Mouse (Mus musculus): Measurements from ENCODE around the gene Fyn.

Gene Fyn

DNA sequence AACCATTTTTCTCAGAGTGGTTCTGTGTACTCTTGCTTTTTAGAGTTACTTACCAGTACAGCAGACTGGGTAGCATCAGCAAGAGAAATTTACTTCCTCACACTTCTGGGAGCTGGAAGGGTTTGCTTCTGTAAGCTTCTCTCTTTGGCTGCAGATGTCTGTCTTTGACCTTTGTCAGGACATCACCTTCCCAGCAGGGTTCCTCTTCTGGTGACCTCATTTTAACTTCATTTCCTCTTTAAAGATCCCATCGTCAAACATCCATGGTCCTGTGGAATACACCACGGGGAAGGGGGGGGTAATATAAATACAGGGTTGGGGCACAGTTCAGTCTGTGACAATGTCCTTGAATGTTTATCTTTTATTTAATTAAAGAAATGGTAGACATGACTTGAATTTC is 74.5 kb downstream of the Fyn start:
- no peak for DNase-seq (ENCODE audit: low spot score in 2 of 2)

DNA sequence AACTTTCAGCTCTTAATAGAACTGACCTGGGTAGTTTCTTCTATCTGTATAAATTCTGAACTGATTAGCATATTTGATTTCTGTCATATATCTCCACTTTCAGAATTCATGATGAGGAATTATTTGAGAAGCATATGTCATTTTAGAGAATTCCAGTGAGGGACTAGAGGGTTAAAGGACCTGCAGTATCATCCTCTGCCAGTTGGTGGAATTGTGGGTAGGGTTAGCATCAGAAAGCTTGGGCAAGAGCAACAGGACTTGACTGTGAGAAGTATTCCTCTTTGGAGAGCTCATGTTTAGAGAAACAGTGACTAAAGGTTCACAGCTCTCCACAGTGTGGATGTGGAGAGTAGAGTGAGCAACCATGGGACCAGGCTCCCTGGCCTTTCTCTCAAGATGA is 75.3 kb downstream of the Fyn start:
- no peak for DNase-seq (ENCODE audit: low spot score in 2 of 2)

DNA sequence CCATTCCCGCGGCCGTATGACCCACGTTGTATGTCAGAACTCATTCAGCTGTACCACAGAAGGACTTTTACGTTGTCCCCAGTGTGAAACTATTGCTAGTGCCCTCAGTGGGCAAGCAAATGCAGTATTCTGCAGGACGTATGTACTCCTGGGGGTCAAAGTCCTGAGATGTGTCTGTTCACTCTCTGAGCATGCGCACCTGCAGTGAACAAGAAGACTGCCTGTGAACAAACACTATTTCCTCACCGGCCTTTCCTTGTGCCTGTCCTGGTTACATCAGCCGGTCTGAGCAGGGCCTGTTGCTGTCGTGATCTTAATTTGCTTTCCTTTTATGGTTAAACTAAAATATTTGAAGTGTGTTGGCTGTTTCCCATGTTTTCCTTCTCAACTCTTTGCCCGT is 77.2 kb downstream of the Fyn start:
- DNase-seq (ENCODE audit: low spot score in 2 of 2): no peak

DNA sequence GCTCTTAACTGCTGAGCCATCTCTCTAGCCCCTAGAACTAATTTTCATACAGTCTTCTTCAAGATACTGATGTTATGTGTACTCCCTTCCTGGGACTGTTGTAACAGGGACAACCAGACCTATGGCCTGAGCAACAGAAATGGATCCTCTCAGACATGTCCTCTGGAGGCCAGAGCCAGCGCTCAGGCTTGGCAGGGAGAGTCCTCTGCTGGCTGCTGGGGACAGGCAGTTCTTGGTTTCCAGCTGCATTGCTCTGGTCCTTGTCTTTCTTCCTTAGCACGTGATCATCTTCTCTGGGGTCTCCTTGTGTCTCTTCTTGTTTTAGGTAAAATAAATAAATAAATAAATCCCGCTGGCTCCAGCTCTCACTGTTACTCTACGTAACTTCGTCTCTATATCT is 78.1 kb downstream of the Fyn start:
- no peak for DNase-seq (ENCODE audit: low spot score in 2 of 2)

DNA sequence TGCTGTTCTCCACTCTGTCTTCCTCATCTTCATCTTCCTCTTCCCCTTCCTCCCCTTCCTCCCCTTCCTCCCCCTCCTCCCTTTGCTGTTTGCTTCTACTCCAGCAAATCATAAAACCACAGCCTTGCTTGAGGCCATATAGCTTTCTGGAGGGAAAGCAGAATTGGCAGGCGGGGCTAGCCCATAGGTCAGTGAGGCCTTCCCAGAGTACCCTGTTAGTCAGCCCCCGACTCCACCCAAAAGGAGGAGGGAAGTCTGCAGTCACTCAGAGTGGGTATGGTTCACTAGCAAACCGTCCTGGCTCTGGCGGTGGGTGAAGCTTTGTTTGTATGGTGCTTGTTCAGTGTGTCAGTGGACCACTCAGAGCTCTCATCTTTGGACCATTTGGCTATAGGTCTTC is 80.5 kb downstream of the Fyn start:
- DNase-seq (ENCODE audit: low spot score in 2 of 2): no peak

DNA sequence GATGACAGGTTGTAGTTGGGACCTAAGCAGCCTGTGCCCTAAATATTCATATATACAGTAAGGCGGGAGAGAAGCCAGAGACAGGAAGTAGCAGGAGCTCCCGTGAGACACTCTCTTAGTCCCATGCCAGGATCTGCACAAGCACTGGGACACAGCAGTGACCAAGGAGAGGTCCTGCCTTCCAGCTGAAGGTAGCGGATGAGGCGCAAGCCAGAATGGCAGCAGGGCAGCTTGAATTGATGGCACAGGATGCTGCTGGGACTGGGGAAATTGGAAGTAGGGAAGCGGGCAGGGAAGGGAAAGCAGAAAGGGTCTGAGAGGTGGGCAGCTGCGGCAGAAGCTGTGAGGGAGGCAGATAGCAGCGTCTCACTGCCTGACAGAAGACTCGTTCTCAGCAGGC is 81.7 kb downstream of the Fyn start:
- no peak for DNase-seq (ENCODE audit: low spot score in 2 of 2)

DNA sequence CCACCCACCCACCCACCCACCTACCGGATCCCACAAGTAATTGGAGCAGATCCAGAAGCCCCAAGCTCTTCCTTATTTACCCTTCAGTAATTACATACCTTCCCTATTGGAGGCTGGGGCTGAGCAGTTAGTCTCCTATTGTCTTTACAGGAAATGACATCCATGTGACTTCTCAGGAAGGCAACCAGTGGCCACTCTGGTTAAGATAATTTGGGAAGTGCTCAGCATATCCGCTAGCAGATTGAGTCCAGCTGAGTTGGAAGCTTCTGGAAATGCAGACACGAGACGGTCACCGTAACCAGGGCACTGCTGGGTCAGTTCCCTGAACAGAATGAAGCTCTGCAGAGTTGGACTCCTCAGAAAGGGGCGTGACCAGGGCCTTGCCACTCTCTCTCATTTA is 82.4 kb downstream of the Fyn start:
- peak; percentile 68 to 87 for DNase-seq (ENCODE audit: low spot score in 2 of 2)

DNA sequence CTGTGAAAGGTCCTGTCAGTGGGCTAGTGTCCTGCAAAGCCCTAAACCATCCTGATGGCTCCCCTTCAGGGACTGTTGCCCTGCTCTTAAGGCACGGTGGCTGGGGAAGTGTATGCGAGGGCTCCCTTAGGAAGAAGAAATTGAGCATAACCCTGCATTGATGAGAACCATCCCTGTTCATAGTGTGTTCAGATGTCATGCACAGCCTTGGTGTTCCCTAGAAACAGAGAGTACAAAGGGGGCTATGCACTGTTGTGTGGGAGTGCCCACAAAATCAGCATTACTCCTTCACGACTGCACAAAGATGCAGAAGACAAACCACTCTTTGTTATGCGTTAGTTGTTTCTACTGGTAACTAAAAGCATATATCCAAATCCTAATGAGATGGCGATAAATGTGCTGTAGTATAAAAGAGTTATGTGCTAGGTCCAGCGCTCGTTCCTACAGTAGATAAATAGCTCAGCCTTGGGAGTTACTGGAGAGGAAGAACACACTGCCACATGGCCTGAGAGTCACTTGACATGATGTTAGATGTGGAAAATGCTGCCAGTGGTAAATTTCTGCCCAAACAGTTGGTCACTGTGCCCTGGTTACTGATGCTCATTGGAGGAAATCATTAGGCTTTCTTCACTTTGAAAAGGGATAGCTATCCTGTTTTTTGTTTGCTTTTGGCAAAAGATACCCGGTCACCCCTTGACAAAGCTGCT is 83.4 kb downstream of the Fyn start:
- no peak for DNase-seq (ENCODE audit: low spot score in 2 of 2)

DNA sequence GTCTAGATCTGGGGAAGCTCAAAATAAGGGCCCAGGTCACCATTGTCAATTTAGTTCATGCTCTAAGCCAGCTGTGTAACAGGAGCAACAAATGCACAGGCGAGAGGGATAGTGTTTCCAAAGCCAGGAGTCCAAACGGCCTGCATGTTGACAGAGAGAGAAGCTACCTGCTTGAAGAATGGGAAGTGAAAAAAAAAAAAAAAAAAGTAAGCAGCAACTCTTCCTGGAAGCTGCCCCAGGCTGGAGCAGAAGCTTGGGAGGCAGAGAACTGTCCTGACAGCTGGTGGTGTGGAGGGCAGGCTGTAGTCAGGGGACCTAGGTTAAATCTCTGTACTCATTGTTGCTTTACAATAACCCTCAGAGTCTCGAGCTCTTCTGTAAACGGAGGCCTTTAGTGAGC is 86.7 kb downstream of the Fyn start:
- no peak for DNase-seq (ENCODE audit: low spot score in 2 of 2)

DNA sequence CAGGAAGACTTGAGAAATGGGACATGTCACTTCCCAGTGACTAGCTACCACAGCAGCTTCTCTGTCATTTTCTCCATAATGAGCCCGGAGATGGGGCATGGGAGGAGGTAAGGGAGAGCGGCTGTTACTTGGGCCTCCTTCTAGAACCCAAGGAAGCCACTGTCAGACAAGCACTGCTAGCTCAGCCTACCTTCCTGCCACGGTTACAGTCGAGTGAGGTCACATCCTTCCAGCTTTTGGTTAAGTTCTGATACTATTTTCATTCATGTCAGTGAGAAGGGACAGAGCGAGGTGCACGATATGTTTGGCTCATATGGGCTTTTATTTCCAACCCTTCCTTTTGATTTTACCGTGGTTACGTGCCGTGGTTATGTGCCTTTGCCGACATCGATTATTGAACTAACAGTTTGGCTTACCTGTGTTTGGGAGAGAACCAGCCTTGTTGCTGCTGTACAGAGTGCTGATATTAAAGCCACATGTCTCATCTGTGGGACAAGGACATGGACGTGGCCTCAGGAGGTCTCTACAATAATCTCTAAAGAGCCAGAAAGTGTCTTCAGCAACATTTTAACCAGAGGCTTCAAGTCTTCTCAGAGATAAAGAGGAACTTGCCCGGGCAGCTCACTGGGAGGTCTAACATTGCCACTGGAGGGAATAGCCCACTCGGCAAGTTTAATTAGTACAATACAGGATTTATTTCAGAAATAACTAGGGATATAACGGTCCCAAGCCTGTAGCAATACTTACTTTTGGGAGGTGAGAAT is 87.4 kb downstream of the Fyn start:
- no peak for DNase-seq (ENCODE audit: low spot score in 2 of 2)

DNA sequence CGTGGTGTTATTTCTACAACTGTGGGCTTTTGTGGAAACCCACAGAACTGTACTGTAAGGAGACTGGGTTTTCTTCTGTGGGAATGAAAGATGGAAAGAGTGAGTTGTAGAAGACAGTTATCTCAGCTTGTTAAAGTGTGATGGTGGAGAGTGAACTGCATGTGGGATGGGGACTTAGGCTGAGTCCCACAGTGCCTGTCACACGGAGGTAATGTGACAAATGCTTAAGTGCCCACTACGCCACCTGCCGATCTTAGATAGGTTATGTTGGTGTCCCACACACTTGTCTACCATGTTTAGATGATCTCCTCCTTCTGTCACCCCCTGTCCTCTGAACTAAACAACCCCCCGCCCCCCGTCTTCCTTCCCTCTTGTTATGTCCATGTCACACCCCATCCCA is 88.1 kb downstream of the Fyn start:
- DNase-seq (ENCODE audit: low spot score in 2 of 2): no peak

DNA sequence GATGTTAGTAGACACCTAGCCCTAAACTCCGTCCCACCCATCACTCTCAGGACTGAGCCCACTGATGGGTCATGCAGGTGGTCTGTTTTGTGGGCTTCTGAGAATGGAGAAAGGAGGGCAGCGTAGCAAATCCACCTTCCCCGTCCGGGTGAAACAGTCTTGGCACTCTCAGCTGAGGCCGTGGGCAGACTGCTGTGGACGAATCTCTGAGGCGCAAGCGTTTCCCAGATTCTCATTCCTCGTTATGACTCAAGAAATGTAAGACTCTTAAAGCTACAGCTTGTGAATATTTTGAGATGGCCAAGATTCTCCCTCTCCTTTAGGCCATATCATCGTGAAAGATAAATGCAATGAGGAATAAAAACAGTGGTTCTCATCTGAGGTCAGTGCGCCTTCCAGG is 88.6 kb downstream of the Fyn start:
- DNase-seq (ENCODE audit: low spot score in 2 of 2): no peak

DNA sequence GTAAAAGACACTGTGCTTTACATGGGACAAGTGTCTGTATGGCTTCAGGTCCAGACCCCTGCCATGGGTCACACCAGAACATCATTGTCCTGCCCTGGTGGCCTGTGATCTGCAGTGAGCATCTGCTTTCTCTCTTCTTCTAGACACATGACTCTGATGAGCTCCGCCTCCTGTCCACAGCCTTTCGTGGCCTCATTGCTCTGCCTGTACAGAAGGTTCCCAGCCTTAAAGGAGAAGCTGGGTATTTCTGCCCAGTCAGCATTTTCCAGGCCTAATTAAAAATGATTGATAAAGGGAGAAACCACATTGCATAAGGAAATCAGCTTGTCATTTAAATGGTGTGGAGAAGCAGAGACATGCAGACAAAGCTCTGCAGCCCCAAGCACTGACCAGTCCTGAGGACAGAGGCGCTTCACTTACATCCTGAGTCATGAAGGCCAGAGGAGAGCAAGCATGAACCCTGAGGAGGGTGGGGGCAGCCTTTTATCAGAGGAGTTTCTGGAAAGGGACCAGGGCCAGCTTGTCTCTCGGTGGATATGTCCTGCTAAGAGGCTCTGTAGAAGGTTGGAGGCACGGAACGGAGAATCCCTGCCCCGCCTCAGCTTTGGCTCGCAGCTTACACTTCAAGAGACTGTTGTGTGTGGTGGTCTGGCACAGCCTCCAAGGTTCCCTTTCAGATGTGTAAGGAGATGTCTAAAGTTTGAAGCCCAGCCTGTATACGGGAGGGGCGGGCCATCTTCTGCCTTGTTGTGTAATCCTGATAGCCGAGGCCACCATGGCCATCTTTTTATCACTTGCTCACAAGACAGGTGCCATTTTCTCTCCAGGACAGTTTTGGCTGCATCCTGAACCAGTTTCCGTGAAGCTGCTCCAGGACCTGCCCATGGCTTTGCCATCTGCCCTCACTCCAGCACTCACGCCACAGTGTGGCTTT is 90.4 kb downstream of the Fyn start:
- DNase-seq (ENCODE audit: low spot score in 2 of 2): no peak

DNA sequence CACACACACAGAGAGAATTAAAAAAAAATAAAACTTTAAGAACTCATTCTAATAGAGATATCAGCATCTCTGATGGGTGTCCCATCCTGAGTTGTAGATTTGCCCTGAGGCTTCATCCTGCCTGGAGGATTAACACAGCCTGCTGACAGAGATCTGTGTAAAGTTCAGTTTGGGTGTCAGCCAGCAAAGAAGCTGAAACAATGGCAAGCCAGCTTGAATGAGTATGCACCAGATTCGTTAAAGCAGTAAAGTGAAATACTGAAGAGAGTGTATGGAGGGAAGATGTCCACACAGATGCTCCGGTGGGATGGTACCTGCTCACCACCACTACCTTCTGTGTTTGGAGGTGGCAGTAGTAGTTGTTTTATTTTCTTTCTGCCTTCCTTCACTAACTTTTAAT is 92.0 kb downstream of the Fyn start:
- no peak for DNase-seq (ENCODE audit: low spot score in 2 of 2)

DNA sequence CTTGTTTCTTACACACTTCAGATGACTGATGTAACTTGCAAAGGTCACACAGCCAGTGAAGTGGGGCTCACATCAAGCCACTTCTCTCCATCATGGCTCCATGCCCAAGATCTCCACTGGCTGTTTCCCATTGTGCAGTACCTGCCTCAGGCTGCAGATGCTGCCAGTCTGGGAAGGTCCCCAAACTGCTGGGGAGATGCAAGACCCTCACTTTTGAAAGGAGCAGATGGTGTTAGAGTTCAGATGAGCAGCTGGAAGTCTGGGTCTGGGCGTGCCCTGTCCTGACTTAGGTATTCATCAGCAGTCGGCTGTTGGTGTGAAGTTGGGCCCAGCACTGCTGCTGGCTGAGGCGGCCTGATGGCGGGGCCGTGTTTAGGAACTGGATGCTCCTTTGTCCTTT is 93.3 kb downstream of the Fyn start:
- DNase-seq (ENCODE audit: low spot score in 2 of 2): no peak

DNA sequence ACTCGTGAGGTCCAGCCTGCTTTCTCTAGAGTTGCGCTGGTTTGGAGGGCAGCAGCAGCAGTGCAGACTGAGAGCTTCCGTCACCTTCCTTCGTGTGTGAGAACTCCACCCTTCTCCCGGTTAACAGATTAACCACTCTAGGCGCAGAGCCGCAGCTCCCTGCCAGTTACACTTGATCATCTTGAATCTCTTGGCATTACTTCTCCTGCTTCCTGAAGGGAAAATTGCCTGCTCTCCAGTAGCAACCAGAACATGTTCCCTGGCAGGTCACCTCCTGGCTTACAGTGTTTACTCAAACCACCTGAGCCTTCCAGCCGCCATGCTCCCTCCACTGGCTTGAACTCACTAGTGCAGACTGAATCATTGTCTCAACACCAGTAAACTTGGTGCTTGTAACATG is 94.1 kb downstream of the Fyn start:
- no peak for DNase-seq (ENCODE audit: low spot score in 2 of 2)

DNA sequence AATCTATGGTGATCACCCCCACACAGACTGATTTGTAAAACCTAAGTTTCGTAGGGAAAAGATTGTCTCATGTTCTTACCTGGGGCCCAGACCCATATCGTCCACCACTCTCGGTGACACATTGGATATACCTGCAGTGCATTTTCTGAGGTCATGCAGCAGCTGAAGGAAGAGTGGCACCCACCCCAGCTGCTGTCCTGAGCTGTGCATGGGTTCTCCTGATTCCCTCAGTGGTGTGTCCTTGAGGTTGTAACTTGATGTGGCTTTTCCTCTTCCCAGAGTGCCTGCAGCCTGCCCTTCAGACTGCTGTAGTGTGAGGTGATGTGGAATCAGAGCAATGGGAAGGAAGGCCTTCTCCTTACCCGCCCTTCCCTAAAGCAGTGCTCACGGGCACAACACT is 95.7 kb downstream of the Fyn start:
- no peak for DNase-seq (ENCODE audit: low spot score in 2 of 2)

DNA sequence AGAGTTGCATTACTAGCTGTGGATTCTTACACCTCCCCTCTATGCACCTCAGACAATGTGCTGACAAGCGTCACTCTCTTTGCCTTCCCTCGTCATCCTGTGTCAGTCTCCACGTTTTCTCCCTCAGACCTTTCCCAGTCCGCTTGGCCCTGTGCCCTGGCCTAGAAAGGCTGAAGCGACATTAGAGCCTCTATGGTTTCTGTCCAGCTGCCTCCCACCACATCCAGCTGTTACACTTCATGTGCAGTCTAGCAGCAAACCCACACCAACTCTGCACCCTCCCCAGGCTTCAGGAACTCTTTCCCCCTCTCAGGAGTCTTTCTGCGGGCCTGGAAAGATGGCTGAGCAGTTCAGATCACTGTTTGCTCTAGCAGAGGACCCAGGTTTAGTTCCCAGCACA is 98.7 kb downstream of the Fyn start:
- peak; percentile 74 to 76 for DNase-seq (ENCODE audit: low spot score in 2 of 2)

DNA sequence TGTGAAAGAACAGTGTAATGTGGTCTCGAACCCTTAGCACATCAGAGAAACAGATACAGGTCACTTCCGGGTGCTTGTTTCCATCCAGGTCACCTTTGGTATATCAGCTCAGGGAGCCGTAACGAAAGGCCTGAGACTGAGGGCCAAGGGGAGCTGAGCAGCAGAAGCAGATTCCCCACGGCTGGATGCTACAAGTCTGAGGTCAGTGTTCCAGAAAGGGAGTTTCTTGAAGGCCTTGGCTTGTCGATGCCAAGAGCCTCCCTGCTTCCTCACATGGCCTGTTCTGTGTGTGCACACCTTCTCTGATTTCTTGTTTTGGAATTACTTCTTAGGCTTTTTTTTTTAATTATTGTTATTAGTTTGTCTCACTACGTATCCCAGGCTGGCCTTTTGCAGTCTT is 99.2 kb downstream of the Fyn start:
- DNase-seq (ENCODE audit: low spot score in 2 of 2): no peak

DNA sequence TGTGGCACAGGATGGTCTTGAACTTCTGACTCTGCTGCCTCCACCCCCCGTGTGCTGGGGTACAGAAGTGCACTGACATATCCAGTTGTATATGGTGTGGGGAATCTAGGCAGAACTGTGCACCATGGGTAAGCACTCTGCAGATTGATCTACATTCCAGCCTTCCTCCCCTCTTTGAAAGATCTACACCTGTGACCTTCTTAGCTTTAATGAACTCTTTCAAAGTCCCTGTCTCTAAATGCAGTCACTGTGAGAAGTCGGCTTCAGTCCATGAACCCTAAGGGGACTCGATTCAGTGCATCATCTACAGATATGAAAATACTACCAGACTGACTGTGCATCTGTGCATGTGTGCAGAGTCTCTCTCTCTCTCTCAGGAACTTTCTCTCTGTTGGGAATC is 99.9 kb downstream of the Fyn start:
- no peak for DNase-seq (ENCODE audit: low spot score in 2 of 2)

DNA sequence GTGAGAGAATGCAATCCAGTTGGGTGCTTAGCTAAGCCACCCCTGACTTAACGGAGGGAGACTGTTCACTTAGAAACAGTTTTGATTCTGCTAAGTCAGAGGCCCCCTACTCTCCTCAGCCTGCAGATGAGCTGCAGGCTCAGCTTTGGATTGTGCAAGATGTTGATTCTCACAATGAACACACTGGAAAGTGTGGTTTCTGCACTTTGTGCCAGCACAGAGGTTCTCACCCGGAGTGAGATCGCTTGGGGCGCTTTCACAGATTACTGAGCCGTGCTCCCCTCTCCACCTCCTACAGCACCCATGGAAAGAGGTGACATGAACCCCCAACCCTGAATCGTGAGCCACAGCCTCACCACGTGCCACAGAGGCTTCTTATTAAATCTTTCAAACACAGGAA is 100.7 kb downstream of the Fyn start:
- DNase-seq (ENCODE audit: low spot score in 2 of 2): no peak

DNA sequence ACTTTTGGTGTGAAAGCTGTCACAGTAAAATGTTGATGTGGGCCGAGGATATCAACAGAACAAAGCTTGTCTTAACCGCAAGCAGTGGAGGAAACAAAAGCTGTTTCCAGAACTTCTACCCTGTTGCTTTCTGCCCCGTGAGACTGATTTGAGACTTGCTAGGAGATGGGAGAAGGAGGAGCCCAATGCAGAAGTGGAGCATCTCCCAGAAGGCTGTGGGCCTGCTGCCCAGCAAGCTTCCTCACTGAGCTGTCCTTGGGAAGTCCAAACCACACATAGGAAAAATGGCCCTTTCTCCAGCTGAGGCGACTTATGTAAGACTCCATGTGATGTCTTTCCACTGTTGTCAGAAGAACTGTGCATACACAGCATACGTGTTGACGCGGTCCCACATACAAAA is 101.7 kb downstream of the Fyn start:
- peak; percentile 74 to 78 for DNase-seq (ENCODE audit: low spot score in 2 of 2)

Measured in heart, adult 9 months (tissue).